Mouse (Mus musculus): ENCODE measurements around the gene Srbd1.

DNA sequence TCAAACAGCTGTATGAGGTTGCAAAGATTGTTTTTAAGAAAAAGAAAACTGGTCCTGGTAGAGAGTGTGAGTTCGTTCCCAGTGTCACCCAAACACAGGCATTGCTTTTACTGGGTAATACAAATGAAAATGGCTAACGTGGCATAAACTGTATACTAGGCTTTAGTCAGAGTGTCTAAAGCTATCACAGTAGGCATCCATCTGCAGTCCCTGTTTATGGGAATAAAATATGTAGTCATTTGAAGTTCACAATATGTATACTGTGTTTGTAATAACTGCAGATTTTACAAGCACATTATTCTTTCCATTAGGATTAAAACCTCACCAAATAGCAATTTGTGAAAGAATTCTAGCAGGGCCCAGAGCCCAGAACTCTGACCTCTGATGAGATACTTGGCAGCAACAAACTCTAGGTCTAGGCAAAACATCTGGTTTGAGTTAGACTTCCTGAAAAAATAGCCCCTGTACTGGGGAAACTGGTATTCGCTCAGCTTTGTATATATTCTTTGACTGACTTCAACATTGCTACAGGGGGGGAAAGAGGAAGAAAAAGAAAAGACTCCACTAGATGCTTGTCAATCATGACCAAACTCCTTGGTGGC, 112.8 kb downstream of the Srbd1 start:
- TF ChIP-seq CTCF (IDR thresholded peaks at IDR 0.05; ENCODE audit: extremely low read depth, insufficient read depth, low read length) = no peak
- no peak for TF ChIP-seq POLR2A (IDR thresholded peaks at IDR 0.05; ENCODE audit: extremely low read depth, insufficient read depth, low read length)

Measured in cortical plate, adult 2 months (tissue).